Mouse (Mus musculus) right cerebral cortex, postnatal 10 days (tissue): ENCODE results near the gene Pgbd1.

Experiments used
- DNase-seq, 2 experiments: peaks; one replicate each; pipeline ENCODE4 v3.0.0; 2021; ENCODE audit warnings: low spot score in 2 of 2

Pgbd1 gene

GRCm38 (mm10) chr13:21415750-21416149 is 25.1 kb downstream of the Pgbd1 start:
- DNase-seq, result no peak

GRCm38 (mm10) chr13:21415266-21415665 is 25.6 kb downstream of the Pgbd1 start:
- DNase-seq, result no peak

GRCm38 (mm10) chr13:21414231-21415212 is 26.3 kb downstream of the Pgbd1 start:
- no peak for DNase-seq

GRCm38 (mm10) chr13:21408805-21409459 is 31.9 kb downstream of the Pgbd1 start:
- DNase-seq, result no peak

GRCm38 (mm10) chr13:21407969-21408804 is 32.7 kb downstream of the Pgbd1 start:
- peak; percentile 93 to 95 for DNase-seq

GRCm38 (mm10) chr13:21407341-21407740 is 33.5 kb downstream of the Pgbd1 start:
- DNase-seq, result no peak

GRCm38 (mm10) chr13:21402848-21403247 is 38.0 kb downstream of the Pgbd1 start:
- no peak for DNase-seq

GRCm38 (mm10) chr13:21402287-21402846 is 38.5 kb downstream of the Pgbd1 start, which contains the start of gene Zkscan3:
TSS of gene Zkscan3 (minus strand) at chr13:21402755.
- peak; percentile 88 to 91 for DNase-seq

GRCm38 (mm10) chr13:21401636-21402286 is 39.1 kb downstream of the Pgbd1 start:
- DNase-seq, result peak in 1 of 2 experiments; percentile 29

GRCm38 (mm10) chr13:21401166-21401565 is 39.7 kb downstream of the Pgbd1 start:
- DNase-seq, result no peak

- DNase-seq, result no peak
Observed at GRCm38 (mm10) chr13:21397486-21397885, 43.4 kb downstream of the Pgbd1 start.

GRCm38 (mm10) chr13:21396048-21396447 is 44.8 kb downstream of the Pgbd1 start:
- DNase-seq, result peak in 1 of 2 experiments; percentile 31

- no peak for DNase-seq
Observed at GRCm38 (mm10) chr13:21395623-21396022, 45.2 kb downstream of the Pgbd1 start.

- DNase-seq, result no peak
Observed at GRCm38 (mm10) chr13:21395211-21395610, 45.6 kb downstream of the Pgbd1 start.

- no peak for DNase-seq
Observed at GRCm38 (mm10) chr13:21377773-21378172, 63.1 kb downstream of the Pgbd1 start.

- no peak for DNase-seq
Observed at GRCm38 (mm10) chr13:21372700-21373099, 68.2 kb downstream of the Pgbd1 start.
